Mouse (Mus musculus): ENCODE data around the gene Rab3b.
A peak's percentile ranks its signal among the peaks of the same experiment; 100 is the strongest.

The Rab3b gene

DNA sequence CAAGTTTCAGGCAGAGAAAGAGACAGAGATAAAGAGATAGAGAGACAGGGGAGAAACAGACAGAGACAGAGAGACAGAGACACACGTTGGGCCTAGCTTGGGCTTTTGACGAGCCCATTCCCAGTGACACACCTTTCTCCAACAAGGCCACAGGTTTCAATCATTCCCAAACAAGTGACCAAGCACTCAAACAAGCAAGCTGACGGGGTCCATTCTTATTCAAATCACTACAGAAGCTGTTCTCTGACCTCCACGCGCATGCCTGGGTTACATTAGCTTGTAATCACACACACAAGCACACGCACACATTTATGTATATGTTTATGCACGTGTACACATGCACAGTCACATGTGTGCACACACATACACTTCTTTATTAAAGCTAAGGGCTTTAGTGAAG lies 21.6 kb downstream of the Rab3b start:
- DNase-seq (ENCODE audit: low read depth), result no peak

- no peak for DNase-seq (ENCODE audit: low read depth)
These were observed 24.0 kb downstream of the Rab3b start for GRCm38 (mm10) chr4:108902886-108903285.

GRCm38 (mm10) chr4:108903346-108903745 lies 24.5 kb downstream of the Rab3b start:
- DNase-seq (ENCODE audit: low read depth), result no peak

GRCm38 (mm10) chr4:108904076-108904475 lies 25.2 kb downstream of the Rab3b start:
- no peak for DNase-seq (ENCODE audit: low read depth)

- no peak for DNase-seq (ENCODE audit: low read depth)
These were observed 25.9 kb downstream of the Rab3b start for GRCm38 (mm10) chr4:108904790-108905189.

DNA sequence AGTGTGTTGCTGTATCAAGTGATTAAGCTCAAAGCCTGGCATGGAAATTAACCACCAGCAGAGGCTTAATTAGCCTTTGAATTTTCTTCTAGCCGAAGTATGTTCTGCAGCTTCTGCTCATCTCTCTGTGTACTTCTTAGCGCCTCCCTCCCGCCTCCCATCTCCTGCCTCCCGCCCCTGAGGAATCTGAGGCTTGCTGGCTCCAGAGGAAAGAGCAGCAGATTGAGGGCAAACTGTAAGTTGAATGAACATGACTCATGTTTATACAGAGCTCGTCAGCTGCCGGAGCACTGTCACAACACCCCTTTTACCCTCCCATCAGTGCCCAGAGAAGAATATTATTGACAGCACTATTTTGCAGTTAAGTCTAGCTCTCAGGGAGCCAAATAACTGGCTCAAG lies 27.0 kb downstream of the Rab3b start:
- DNase-seq (ENCODE audit: low read depth), result peak; percentile 78

DNA sequence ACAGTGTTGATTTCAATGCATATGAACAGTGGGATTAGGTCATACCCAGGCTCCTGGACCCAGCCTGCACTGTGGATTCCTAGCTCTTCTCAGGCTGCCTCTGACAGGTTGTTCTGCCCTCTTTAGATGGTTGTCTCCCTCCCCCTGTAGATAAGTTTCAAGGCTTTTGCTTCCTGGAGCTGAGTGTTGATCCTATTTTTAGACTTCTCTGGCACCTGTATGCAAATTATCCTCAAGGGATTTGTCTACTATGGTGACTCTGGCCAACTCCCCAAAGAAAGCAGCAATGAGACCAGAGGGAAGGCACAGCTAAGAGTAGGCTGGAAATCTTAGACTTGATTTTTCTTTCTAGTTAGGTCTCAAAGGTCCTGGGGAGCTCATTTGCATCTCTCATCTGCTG lies 28.6 kb downstream of the Rab3b start:
- DNase-seq (ENCODE audit: low read depth), result no peak

DNA sequence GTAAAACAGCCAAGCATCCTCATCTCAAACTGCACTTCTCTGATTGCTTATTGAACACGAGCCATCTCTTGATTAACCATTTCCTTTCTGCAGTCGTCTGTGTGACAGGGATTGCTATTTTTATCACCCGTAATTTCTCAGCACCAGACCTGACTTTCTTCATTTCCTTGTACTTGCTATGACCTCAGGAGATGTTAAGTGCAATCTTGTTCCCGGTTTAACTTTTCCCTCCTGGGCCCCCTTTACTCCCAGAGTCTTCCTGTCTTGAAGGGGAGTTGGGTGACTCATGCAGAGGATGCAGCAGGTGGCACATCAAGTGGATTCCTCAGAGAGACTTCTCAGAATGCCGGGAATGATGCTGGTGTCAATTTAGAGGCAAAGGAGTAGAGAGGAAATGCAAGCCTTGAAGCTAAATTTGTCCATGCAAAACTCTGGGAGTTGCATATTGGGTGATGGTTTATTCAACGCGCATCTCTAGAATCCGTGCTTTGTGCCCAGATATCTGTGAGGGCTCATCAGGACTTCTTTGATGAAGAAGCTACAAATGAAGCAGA lies 31.1 kb downstream of the Rab3b start:
- DNase-seq (ENCODE audit: low read depth), result peak; percentile 15

- no peak for DNase-seq (ENCODE audit: low read depth)
These were observed 33.0 kb downstream of the Rab3b start for GRCm38 (mm10) chr4:108911866-108912265.

GRCm38 (mm10) chr4:108913180-108913579 lies 34.3 kb downstream of the Rab3b start:
- DNase-seq (ENCODE audit: low read depth), result no peak

GRCm38 (mm10) chr4:108914391-108914790 lies 35.5 kb downstream of the Rab3b start:
- DNase-seq (ENCODE audit: low read depth), result peak; percentile 18

- DNase-seq (ENCODE audit: low read depth), result peak; percentile 74
These were observed 36.2 kb downstream of the Rab3b start for GRCm38 (mm10) chr4:108915101-108915500.

DNA sequence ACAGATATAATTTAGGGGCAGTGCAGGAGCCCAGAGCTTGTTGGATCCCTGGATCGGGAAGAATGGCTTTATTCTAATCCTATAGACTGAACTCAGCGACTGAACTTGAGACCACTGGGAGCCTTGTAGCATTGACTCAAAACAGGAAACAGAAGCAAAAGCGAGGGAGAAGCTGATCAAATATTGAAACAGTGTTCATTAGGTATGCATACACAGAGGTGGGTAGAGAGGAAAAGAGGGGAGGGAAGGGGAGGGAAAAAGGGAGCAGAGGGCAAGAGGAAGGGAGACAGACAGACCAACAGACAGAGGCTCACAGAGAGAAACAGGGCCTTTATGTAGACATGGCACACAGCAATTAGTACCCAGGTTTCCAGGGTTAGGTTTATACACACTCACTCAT lies 38.8 kb downstream of the Rab3b start:
- DNase-seq (ENCODE audit: low read depth), result no peak

- DNase-seq (ENCODE audit: low read depth), result peak; percentile 18
These were observed 49.1 kb downstream of the Rab3b start for GRCm38 (mm10) chr4:108927945-108928344.

- DNase-seq (ENCODE audit: low read depth), result no peak
These were observed 54.3 kb downstream of the Rab3b start for GRCm38 (mm10) chr4:108933163-108933562.

GRCm38 (mm10) chr4:108934856-108935255 lies 56.0 kb downstream of the Rab3b start:
- DNase-seq (ENCODE audit: low read depth), result peak; percentile 47

DNA sequence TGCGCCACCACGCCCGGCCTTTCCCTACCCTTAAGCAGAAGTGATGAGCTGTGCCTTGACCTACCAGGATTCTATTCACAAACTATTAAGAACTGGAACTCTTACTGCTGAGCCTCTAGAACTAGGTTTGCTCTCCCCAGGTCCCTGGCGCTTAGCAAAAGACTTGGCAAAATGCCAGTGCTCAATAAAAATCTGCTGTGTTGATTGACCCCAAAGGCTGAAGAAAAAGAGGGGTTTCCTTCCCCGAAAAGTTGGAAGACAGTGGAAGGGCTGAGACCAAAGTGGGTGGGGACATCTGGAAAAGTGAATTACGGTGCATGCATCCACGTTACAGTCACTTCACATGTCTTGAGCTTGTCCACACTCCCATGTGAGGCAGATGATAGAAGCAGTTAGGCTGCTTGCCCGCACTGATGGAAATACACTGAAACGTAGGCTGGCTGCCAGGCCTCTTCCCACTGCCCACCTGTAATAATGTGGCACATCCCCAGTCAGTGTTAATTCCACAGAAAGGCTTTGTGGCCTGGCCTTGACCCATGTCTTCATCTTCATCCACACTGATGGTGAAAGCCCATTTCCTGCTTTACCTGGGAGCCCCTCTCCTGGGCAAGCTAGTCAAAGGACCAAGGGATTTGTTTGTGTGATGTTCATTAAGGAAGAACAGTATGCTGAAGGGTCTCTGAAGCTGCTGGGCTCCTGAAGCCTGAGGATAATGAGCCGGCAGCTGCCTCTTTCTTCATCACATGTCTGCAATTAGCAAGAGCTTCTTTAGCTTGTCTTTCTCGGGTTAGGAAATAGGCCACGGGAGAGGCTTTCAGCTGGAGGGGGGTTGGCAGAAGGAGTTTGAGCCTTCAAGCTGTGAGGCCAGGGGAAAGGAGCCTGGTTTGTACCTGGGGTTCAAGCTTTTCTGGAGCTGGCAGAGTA lies 59.2 kb downstream of the Rab3b start:
- DNase-seq (ENCODE audit: low read depth), result no peak

- DNase-seq (ENCODE audit: low read depth), result no peak
These were observed 62.0 kb downstream of the Rab3b start for GRCm38 (mm10) chr4:108940681-108941473.

GRCm38 (mm10) chr4:108942171-108942570 lies 63.3 kb downstream of the Rab3b start:
- no peak for DNase-seq (ENCODE audit: low read depth)

DNA sequence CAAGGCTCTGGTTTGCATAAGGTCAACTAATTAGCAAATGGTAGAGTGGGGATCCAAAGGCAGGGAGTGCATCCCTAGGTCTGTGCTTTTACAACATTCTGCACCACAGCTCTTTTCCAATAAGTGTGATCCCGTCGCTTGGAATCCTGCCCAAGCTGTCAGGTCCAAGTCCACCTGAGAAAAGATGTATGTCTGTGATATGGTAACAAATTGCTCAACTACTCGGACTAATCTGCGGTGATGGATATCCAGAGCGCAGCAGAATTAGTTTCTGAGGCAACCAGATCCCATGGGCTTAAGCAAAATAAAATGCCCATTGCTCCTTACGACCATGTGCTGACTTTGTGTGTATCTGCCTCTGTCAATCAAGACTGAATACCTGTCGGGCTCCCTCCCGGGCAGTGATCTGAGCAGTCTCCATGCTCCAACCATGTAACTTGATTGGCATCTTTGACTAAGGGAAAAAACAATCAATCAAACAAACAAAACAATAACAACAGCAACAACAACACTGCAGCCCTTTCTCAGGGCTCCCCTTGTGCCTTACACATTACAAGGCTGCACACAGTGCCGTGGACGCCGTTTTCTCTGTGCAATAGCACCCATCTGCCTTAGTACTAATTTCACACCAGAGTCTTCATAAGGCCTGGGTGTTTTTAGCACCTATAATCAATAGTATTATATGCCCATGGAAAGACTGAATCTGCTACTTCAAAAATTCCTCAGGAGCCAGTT lies 64.3 kb downstream of the Rab3b start:
- no peak for DNase-seq (ENCODE audit: low read depth)

GRCm38 (mm10) chr4:108949168-108949567 lies 70.3 kb downstream of the Rab3b start:
- no peak for DNase-seq (ENCODE audit: low read depth)

DNA sequence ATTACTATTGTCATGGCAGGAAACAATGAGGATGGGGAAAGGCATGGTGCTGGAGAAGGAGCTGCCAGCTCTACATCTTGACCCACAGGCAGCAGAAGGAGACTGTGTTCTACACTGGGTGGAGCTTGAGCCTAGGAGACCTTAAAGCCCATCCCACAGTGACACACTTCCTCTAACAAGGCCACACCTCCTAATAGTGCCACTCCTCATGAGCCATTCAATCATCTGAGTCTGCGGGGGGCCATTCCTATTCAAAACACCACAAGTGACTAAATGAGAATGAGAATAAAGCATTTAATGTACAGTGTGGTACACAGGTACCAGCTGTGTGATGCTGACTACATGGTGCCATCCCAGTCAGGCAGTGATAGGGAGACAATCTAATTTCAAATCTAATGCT lies 71.3 kb downstream of the Rab3b start:
- DNase-seq (ENCODE audit: low read depth), result no peak

Measured in 416B (cell line).